Mouse (Mus musculus) lung, postnatal 0 days (tissue): ENCODE data around the gene Olfr974.

Experiments
- CTCF ChIP-seq: IDR thresholded peaks from 2 replicates; pipeline ENCODE4 v1.5.1; 2016; ENCODE audit warnings: antibody characterized with exemption, mild to moderate bottlenecking
- EP300 ChIP-seq: IDR thresholded peaks from 2 replicates; pipeline ENCODE4 v1.6.1; 2016; ENCODE audit warnings: antibody characterized with exemption, mild to moderate bottlenecking, control low read depth

DNA sequence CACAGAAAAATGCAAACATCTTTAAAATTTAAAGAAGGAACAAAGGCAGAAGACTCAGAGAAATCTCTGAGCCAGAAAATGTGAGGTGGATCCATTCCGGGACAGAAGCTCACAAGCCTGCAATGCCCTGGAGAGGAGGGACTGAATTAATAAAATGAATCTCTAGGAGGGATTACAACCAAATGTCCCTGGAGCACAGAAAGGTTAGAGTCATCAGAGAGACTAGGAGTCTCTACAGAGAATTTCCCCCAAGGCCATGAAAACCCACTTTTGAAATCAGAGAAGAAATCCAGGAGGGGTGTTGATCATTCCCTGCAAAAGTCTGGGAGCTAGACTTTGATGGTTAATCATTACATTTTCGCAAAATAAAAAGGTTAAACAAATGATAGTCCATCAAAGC lies 54.5 kb downstream of the Olfr974 start, which contains the start of gene Olfr978:
- TF ChIP-seq CTCF (no peak), EP300 (no peak)
